Mouse (Mus musculus): ENCODE results near the gene Bcl7a.

The Bcl7a gene

GRCm38 (mm10) chr5:123378712-123379111 is 35.1 kb downstream of the Bcl7a start:
- no peak for DNase-seq

GRCm38 (mm10) chr5:123379504-123379931 is 35.9 kb downstream of the Bcl7a start:
- no peak for DNase-seq

GRCm38 (mm10) chr5:123381968-123382367 is 38.3 kb downstream of the Bcl7a start:
- DNase-seq, result no peak

GRCm38 (mm10) chr5:123382686-123383085 is 39.1 kb downstream of the Bcl7a start:
- DNase-seq, result no peak

- no peak for DNase-seq
Measured at GRCm38 (mm10) chr5:123388452-123388851, 44.8 kb downstream of the Bcl7a start.

GRCm38 (mm10) chr5:123390536-123391441 is 47.2 kb downstream of the Bcl7a start:
- no peak for DNase-seq

GRCm38 (mm10) chr5:123391442-123391809 is 47.8 kb downstream of the Bcl7a start:
- no peak for DNase-seq

GRCm38 (mm10) chr5:123393786-123394302 is 50.2 kb downstream of the Bcl7a start:
- no peak for DNase-seq

GRCm38 (mm10) chr5:123394303-123394956 is 50.8 kb downstream of the Bcl7a start, which contains the start of gene Mlxip:
Gene Mlxip, plus strand, starts transcription at chr5:123394798.
- DNase-seq, result peak; percentile 92

- peak; percentile 48 for DNase-seq
Measured at GRCm38 (mm10) chr5:123394957-123395881, 51.6 kb downstream of the Bcl7a start.

GRCm38 (mm10) chr5:123396901-123397464 is 53.3 kb downstream of the Bcl7a start:
- no peak for DNase-seq

GRCm38 (mm10) chr5:123397786-123398185 is 54.2 kb downstream of the Bcl7a start:
- DNase-seq, result peak; percentile 53

- DNase-seq, result no peak
Measured at GRCm38 (mm10) chr5:123398856-123399498, 55.3 kb downstream of the Bcl7a start.

- DNase-seq, result no peak
Measured at GRCm38 (mm10) chr5:123404480-123404879, 60.8 kb downstream of the Bcl7a start.

- no peak for DNase-seq
Measured at GRCm38 (mm10) chr5:123406952-123407351, 63.3 kb downstream of the Bcl7a start.

GRCm38 (mm10) chr5:123408176-123408575 is 64.5 kb downstream of the Bcl7a start:
- no peak for DNase-seq

- no peak for DNase-seq
Measured at GRCm38 (mm10) chr5:123412193-123412592, 68.6 kb downstream of the Bcl7a start.

- DNase-seq, result no peak
Measured at GRCm38 (mm10) chr5:123413866-123414363, 70.3 kb downstream of the Bcl7a start.

GRCm38 (mm10) chr5:123416149-123416548 is 72.5 kb downstream of the Bcl7a start:
- no peak for DNase-seq

- DNase-seq, result no peak
Measured at GRCm38 (mm10) chr5:123416566-123417518, 73.2 kb downstream of the Bcl7a start.
